Mouse (Mus musculus): ENCODE measurements at regions not wholly inside any gene's neighbourhood (a gene's known extent, or its start where the extent isn't known, plus 50 kb on each side); places are given as distances from the start of the nearest gene placed in this dataset.

- ATAC-seq = no peak
Observed at GRCm38 (mm10) chr9:23136511-23136910, 86.4 kb upstream of the Bmper start.

- no peak for ATAC-seq
Observed at GRCm38 (mm10) chr9:23137682-23138210, 85.1 kb upstream of the Bmper start.

DNA sequence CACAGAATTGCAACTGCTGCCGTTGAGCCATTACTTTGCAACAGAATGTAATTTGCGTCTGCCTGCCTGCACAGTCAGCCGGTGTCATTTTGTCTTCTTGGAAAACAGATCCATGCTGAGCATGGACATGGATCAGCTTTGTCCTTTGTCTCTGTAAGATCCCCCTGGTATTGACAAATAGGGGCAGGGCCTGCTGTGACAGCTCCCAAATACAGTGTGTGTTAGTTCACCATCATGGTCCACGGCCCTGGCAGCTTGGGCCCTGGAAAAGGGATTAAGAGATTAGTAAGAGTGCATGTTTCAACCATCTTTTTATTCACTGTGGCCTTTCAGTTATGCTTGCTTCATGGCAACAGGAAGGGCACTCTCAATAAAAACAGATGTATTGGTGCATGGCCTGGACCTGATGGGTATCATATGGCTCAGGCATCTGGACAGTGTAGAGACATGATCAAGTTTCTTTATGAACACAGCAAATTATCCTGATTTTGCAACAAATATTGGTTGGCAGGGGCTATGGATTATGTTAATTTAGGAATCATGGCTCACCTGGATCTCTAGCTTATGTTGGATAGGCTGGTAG lies 83.2 kb upstream of the Bmper start:
- no peak for ATAC-seq

DNA sequence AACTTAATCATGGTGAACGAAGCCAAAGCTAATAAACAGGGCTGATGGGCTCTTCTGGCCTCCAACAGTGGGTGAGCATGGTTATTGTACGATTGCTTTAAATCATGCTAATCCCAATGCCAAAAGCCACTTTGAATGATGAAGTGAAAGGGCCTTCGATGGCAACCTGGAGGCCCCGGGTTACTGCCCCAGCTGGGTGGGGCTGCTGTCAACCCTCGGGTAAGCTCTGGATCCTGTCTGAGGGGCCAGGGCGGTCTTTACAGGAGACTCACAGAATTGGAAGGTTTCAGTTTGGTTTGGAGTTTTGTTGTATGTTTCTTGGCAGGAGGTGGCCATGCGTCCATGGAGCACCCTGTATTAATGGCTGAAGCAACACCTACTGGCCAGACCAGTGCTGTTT lies 78.6 kb upstream of the Bmper start:
- no peak for ATAC-seq

GRCm38 (mm10) chr9:23150338-23150737 lies 72.5 kb upstream of the Bmper start:
- no peak for ATAC-seq

GRCm38 (mm10) chr9:23150874-23151273 lies 72.0 kb upstream of the Bmper start:
- no peak for ATAC-seq

DNA sequence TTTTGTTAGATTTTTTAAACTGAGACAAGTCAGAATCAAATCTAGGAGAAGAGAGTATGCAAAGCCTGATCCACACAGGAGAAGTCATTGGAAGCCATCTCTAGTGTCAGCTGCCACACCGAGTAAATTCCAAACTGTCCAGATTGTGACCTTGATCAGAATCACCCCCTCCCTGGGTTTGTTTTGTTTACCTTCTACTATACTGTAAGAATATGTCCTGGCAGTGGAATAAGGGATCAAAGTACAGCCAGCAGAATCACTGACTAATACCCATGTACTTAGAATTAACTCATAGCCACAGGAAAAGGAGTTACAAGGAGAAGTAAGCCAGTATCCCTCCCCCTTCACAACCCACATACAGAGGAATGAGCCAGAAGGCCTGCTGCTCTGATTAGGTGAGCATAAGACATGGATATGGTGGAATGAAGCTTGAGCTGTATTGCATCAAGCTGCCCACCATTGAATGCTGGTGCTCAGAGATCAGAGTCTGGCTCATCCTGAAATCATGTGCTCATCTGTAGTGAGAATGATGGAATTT lies 70.9 kb upstream of the Bmper start:
- ATAC-seq = no peak

GRCm38 (mm10) chr9:23156820-23157570 lies 65.9 kb upstream of the Bmper start:
- ATAC-seq = no peak

GRCm38 (mm10) chr9:23158499-23158898 lies 64.4 kb upstream of the Bmper start:
- ATAC-seq = no peak

DNA sequence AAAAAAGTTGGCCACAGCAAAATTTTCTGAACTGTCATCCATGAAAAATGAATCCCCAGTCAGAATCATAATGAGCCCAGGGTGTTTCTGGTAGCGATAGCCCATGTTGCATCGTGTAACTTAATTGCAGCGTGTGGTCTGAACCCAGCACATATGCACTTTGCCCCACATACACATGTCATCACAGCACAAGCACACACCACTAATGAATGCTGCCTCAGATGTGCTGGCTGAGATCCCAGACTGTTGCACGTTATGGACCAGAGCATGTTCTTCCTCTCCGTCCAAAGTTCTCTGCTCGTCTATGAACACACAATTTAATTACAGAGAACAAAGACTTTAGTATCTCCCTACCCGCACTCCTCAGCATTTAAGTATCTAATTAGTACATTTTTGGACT lies 61.5 kb upstream of the Bmper start:
- ATAC-seq = no peak

- ATAC-seq = no peak
Observed at GRCm38 (mm10) chr9:23167056-23167591, 55.8 kb upstream of the Bmper start.

DNA sequence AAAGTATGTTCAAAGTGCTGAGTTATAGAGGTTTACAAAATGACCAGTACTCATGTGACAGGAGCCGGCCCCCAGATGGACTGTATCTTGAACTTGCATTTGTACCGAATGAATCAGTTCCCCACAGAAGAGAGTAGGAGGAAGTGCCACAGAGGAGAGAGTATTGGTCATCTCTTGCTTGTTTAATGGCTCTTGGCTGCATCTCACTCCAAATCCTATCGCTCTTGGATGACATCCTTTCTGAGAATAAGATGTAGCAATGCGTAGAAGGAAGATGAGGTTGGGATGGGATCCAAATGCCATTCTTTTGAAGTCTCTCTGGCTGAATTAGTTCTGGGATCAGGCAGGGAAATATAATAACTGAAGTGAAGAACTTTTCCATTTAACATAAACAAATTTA lies 55.2 kb upstream of the Bmper start:
- no peak for ATAC-seq

DNA sequence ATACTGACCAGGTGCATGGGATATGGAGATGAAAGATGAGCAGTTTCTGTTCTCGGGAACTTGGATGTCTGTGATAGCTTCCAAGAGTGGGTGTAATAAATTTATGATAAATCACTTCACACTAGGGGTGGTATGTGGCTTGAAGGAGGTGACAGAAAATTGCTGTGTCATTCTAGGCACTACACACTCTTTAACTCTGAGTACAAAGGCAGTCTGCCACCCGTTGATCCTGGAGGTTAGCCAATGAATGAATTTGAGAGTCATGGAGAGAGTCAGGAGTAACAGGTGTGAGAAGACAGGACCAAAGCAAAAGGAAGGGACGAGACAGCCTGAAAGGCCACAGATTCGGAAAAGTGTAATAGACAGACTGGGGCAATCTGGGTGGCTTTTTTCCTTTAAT lies 54.7 kb upstream of the Bmper start:
- ATAC-seq = no peak

DNA sequence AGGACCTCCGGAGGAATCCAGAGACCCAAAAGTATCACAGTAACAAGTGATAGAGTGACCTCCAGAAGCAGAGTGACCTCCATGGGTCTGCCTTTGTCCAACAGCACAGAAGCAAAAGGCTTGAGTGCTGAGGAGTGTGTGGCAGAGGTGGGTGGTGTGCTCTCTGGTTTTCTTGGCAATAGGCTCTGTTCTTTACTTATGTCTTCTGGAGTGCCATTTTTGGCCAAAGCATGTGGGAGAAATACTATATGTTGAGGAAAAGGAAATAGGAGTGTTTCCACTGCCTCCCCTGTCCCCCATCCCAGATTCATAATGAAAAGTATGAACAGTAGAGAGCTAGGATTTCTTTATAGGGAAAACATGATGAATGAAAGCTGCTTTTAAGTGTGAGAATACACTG lies 51.5 kb upstream of the Bmper start:
- ATAC-seq = no peak

Data from activated CD4-positive, CD25-positive, alpha-beta regulatory T cell, adult 4 months (primary cell).